Mouse (Mus musculus): ENCODE results near the gene Cabp1. TPM values are rescaled to one million over a fixed set of nuclear protein-coding genes. Genes with fewer than 3 reads are reported as not detected.

The Cabp1 gene
- total RNA-seq, 1 experiment from 2014 or later = not detected

DNA sequence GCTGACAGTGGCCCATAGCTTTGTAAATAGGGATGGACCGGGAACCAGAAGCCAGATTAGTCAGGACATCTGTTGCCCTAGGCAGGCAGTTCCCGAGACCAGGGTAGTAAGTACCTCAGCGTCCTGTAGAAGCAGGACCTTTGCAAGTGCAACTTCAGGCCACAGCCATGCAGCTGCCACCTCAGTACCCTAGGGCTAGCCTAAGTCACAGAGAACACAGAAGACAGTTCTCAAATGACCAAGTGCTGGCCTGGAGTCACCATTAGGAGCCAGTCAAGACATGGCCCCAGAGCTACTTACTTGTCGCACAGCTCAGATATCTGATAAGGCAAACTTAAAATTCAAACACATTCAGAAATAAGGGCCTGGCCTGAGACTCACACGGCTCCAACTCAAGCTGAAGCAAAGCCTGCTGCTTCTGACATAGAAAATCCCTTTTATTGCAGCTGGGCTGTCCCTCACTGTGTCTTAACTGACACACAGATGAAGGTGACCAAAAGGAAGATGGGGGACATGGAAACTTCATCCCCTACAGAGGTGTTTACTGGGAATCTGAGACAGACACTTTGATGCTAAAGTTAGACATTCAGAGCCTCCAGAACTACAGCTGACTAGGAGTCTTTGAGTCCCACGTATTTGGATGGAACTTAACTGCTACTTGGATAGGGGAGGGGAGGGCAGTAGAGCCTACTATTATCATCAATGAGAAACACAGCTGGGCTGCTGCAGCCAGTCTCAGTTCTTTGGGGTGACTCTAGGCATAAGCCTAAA, 48.0 kb downstream of the Cabp1 start:
- ATAC-seq (replicated peaks in 1 of 2; ENCODE audit: insufficient read depth in 1 of 2, low FRiP score in 2 of 2, low TSS enrichment in 1 of 2, low read depth in 1 of 2, poor library complexity in 2 of 2, severe bottlenecking in 2 of 2) = no peak

- ATAC-seq (replicated peaks in 1 of 2; ENCODE audit: insufficient read depth in 1 of 2, low FRiP score in 2 of 2, low TSS enrichment in 1 of 2, low read depth in 1 of 2, poor library complexity in 2 of 2, severe bottlenecking in 2 of 2) = no peak
Observed at GRCm38 (mm10) chr5:115145253-115145968, 48.8 kb downstream of the Cabp1 start.

DNA sequence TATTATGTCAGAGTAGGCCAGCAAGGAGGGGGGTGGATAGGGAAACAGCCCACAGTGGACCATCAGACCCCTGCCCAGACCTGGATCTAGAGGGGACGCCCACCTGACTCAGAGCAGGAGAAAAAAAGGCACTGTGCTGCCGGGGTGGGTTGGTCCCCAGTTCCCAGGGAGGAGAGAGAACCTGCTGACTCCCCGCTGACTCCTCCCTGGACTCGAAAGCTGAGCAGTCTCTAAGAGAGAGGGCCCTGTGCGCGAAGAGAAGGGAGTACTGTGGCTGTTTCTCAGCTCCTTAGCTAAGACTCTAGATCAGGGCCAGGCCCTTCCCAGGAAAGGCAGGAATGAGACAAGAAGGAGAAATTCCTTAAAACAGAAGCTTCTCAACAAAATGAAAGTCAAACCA, 49.7 kb downstream of the Cabp1 start:
- no peak for ATAC-seq (replicated peaks in 1 of 2; ENCODE audit: insufficient read depth in 1 of 2, low FRiP score in 2 of 2, low TSS enrichment in 1 of 2, low read depth in 1 of 2, poor library complexity in 2 of 2, severe bottlenecking in 2 of 2)

- ATAC-seq (replicated peaks in 1 of 2; ENCODE audit: insufficient read depth in 1 of 2, low FRiP score in 2 of 2, low TSS enrichment in 1 of 2, low read depth in 1 of 2, poor library complexity in 2 of 2, severe bottlenecking in 2 of 2) = no peak
Observed at GRCm38 (mm10) chr5:115143552-115143951, 50.6 kb downstream of the Cabp1 start.

GRCm38 (mm10) chr5:115142166-115142697, 51.9 kb downstream of the Cabp1 start:
- ATAC-seq (replicated peaks in 1 of 2; ENCODE audit: insufficient read depth in 1 of 2, low FRiP score in 2 of 2, low TSS enrichment in 1 of 2, low read depth in 1 of 2, poor library complexity in 2 of 2, severe bottlenecking in 2 of 2) = no peak

GRCm38 (mm10) chr5:115140726-115141125, 53.5 kb downstream of the Cabp1 start:
- ATAC-seq (replicated peaks in 1 of 2; ENCODE audit: insufficient read depth in 1 of 2, low FRiP score in 2 of 2, low TSS enrichment in 1 of 2, low read depth in 1 of 2, poor library complexity in 2 of 2, severe bottlenecking in 2 of 2) = no peak

GRCm38 (mm10) chr5:115139124-115139523, 55.1 kb downstream of the Cabp1 start:
- no peak for ATAC-seq (replicated peaks in 1 of 2; ENCODE audit: insufficient read depth in 1 of 2, low FRiP score in 2 of 2, low TSS enrichment in 1 of 2, low read depth in 1 of 2, poor library complexity in 2 of 2, severe bottlenecking in 2 of 2)

DNA sequence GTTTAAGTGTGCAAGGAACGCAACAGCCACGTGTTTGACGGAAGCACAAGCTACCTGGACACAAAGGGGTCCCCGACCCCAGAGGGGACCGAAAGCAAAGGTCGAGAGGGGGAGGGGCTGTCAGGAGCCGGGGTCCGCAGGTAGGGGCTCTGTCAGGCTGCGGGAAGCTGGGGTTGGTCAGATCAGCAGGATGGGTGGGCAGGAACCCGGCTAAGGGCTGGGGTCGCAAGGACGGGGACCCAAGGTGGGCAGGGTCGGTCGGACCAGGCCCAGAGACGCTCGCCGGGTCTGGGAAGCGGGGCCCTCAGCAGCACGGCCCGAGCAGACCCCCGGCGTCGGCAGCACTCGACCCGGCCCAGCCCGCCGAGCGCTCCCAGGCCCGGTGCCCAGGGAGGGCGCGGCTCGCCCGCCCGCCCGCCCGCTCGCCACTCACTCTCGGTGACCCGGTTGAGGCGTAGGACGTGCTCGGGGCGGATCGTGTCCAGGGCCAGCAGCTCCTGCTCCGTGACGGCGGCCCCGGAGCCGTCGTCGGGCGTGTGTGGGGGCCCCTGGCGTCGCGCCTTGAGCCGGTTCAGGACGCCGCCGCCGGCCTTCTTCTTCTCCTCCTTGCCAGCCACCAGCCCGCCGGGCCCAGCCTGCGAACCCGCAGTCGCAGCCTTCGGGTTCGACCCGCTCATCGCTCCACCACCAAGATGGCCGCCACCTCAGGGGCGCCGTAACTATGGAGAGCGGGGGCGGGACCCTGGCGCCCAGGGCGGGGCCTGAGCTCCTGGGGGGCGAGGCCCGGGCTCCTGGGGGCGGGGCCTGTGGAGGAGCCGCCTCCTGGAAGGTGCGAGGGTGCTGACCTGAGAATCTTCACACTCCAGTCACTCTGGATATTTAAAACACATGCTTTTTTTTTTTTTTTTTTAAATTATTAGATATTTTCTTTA, 59.7 kb downstream of the Cabp1 start, which contains the start of gene Unc119b:
Gene Unc119b (minus strand): TSS at position 742 of the 932 bp plus-strand sequence.
- ATAC-seq (replicated peaks in 1 of 2; ENCODE audit: insufficient read depth in 1 of 2, low FRiP score in 2 of 2, low TSS enrichment in 1 of 2, low read depth in 1 of 2, poor library complexity in 2 of 2, severe bottlenecking in 2 of 2) = peak; percentile 94

GRCm38 (mm10) chr5:115133358-115134066, 60.7 kb downstream of the Cabp1 start:
- ATAC-seq (replicated peaks in 1 of 2; ENCODE audit: insufficient read depth in 1 of 2, low FRiP score in 2 of 2, low TSS enrichment in 1 of 2, low read depth in 1 of 2, poor library complexity in 2 of 2, severe bottlenecking in 2 of 2) = no peak

DNA sequence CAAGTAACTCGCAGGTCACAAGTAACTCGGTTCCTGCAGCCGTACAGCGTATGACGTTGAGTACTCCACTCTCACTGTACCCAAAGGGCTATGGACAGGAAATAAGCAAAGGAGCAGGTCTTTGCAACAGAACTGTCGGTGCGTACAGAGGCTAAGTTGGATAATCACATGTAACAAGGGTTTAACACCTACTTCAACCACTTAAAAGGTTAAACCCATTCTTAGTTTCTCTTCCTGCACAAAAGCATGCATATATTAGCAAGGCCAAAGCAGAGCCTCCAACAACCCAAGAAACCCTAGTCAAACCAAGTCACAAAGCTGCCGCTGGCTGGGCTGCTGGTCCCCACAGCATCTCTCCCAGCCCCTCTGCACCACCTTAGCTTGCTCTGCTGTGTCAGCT, 61.7 kb downstream of the Cabp1 start:
- no peak for ATAC-seq (replicated peaks in 1 of 2; ENCODE audit: insufficient read depth in 1 of 2, low FRiP score in 2 of 2, low TSS enrichment in 1 of 2, low read depth in 1 of 2, poor library complexity in 2 of 2, severe bottlenecking in 2 of 2)

- no peak for ATAC-seq (replicated peaks in 1 of 2; ENCODE audit: insufficient read depth in 1 of 2, low FRiP score in 2 of 2, low TSS enrichment in 1 of 2, low read depth in 1 of 2, poor library complexity in 2 of 2, severe bottlenecking in 2 of 2)
Observed at GRCm38 (mm10) chr5:115129328-115129727, 64.9 kb downstream of the Cabp1 start.

GRCm38 (mm10) chr5:115127421-115128179, 66.6 kb downstream of the Cabp1 start:
- ATAC-seq (replicated peaks in 1 of 2; ENCODE audit: insufficient read depth in 1 of 2, low FRiP score in 2 of 2, low TSS enrichment in 1 of 2, low read depth in 1 of 2, poor library complexity in 2 of 2, severe bottlenecking in 2 of 2) = no peak

GRCm38 (mm10) chr5:115126578-115127312, 67.4 kb downstream of the Cabp1 start:
- no peak for ATAC-seq (replicated peaks in 1 of 2; ENCODE audit: insufficient read depth in 1 of 2, low FRiP score in 2 of 2, low TSS enrichment in 1 of 2, low read depth in 1 of 2, poor library complexity in 2 of 2, severe bottlenecking in 2 of 2)

DNA sequence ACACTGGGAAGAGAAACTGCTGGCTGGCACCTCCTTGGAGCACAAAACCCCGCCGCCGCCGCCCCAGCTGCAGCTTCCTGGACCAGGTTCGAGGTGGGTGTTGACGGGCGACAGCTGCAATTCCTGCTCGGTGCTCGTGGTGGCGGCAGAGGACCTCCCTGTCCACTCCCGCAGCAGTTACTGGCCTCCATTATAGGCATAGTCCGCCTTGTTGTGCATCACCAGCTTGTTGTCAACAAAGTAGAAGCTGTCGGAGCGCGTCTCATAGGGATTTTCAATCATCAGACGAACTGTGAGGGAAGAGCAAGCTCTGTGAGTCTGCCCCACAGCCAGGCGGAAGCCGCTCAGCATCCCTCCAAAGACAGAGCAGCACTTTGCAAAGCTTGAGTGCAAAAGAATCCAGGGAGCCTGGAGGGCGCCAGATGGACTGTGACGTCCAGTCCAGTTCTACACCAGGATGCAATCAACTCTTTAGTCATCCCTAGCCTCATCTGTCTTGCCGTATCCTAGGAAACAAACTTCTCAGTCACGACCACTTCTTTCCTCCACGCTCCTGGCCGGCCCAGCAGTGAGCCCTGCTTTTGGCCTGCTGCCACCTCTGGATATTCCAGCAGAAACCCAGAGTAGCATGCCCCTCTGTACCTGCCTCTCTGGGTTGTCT, 68.8 kb downstream of the Cabp1 start:
- ATAC-seq (replicated peaks in 1 of 2; ENCODE audit: insufficient read depth in 1 of 2, low FRiP score in 2 of 2, low TSS enrichment in 1 of 2, low read depth in 1 of 2, poor library complexity in 2 of 2, severe bottlenecking in 2 of 2) = peak; percentile 83 to 89

DNA sequence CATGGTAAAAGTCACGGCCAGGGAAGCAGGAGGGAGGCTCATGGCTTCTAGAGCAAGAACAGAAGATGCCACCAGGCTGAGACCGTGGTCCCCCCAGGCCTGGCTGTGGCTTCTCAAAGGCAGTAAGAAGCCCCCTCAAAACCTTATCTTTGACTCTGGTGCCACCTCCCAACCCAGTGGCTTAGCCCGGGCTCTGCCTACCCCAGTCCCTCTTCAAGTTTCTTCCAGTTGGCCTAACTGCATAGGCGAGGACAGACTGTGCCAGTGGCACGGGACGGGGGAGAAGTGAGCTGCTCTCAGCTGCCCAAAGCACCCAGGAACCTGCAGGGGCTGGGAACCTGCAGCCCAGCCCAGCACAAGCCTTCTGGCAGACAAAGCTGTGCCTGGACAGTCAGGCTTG, 69.5 kb downstream of the Cabp1 start:
- ATAC-seq (replicated peaks in 1 of 2; ENCODE audit: insufficient read depth in 1 of 2, low FRiP score in 2 of 2, low TSS enrichment in 1 of 2, low read depth in 1 of 2, poor library complexity in 2 of 2, severe bottlenecking in 2 of 2) = no peak
